Mouse (Mus musculus) megakaryocyte progenitor cell, adult 5-6 weeks (primary cell): Measurements from ENCODE around the gene Slc26a9. TPM values are rescaled to one million over a fixed set of nuclear protein-coding genes. Genes with fewer than 3 reads are reported as not detected.
A peak's percentile ranks its signal among the peaks of the same experiment; 100 is the strongest.

ENCODE experiments used
- ATAC-seq: replicated peaks from 2 replicates; pipeline ENCODE4 v1.8.0; 2016; ENCODE audit warnings: mild to moderate bottlenecking, moderate TSS enrichment, inconsistent platforms; ENCODE audit not compliant: poor library complexity
- total RNA-seq, 2 experiments: library from RNA; stranded (forward) in 1 of 2; stranded (reverse) in 1 of 2; fragments of 157-497, 149-512 nt in 1 of 2; fragments of 200-1000 nt in 1 of 2; gene quantifications; 2 replicates each; pipeline versions ENCODE4 v1.2.3 to v1.2.4; 2015 to 2017

Gene Slc26a9
- total RNA-seq (2015) (0.02 and 0.25 TPM in 2 replicates), total RNA-seq (2017) (0.14 TPM in 1 of 2 replicates, not detected in the other)

DNA sequence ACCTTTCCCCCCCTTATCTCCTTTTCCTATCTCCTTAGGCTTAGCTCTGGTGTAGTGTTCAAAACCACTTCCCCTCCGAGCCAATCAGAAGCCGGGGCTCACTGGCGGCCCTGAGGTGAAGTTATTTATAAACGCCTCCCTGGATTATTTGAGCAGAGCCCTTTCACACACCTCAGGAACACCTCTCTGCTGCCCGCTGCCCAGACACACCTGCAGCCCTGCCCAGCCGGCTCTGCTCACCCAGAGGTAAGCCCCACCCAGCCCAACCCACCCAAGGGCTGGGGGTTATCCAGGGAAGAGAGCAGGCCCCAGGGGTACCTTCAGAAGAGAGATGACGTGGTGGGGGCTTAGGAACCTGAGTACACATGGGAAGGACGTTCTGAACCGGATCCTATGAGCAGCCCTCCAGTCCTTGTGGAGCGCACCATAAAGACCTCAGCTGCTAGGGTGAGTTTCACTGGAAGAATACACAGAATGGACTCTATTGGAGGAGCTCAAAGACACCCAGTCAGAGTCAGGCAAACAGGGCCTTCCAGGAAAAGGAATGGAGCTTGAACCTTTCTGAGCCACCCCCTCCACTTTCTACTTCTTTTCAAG lies at the start of gene Slc26a9:
Gene Slc26a9, plus strand, starts transcription at position 155 of the 597 bp plus-strand sequence.
- ATAC-seq, result no peak

DNA sequence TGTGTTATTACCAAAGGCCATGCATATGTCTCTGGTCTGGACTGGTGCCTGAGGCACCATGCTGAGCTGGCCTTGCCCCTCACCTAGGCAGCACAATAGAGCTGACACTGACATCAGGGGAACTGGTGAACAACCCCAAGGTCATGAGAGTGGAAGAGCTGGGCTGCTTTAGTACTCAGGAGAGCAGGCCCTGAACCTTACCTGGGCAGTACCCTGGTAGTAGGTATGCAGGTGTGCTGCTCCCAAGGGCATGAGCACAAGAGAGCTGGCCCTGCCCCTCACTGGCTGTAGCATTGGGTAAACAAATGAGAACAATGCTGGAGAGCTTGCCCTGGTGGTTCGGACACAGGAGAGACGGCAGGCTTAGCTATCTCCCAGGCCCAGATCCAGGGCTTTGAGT lies 48.5 kb upstream of the Slc26a9 start:
- no peak for ATAC-seq

DNA sequence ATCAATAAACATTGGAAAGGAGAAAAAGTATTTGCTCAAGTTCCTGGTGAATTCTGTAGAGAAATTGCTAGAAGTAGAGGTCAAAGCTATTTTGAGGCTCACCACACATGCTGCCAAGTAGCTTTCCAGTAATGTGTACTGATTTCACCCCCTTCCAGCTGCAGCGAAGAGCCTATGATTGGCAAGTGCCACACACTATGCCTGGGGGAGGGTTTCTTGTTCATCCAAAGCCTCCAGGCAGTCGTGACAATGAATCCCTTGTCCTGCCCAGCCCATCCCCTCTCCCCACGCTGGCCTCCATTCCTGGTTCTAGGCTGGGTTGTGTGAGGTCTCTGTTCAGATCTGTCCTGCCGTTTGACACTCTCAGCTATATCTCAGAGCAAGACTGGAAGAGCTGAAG lies 47.5 kb upstream of the Slc26a9 start:
- ATAC-seq, result no peak

DNA sequence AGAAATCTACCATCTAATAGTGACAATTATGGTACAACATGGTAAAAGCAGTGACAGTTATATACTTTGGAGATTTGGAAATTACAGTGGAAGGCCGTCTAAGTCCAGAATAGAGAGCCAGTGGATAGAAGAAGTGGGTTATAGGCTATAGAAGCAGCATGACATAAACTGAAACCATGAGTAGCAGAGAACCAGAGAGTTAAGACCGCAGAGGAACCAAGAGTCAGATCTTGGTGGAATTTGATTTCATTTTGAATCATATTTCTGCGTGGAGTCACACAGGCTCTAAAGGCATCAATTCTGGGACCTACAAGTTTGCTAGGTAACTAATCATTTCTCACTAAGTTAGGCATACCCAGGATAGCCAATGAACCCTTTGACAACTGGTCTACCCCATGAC lies 45.1 kb upstream of the Slc26a9 start:
- no peak for ATAC-seq

DNA sequence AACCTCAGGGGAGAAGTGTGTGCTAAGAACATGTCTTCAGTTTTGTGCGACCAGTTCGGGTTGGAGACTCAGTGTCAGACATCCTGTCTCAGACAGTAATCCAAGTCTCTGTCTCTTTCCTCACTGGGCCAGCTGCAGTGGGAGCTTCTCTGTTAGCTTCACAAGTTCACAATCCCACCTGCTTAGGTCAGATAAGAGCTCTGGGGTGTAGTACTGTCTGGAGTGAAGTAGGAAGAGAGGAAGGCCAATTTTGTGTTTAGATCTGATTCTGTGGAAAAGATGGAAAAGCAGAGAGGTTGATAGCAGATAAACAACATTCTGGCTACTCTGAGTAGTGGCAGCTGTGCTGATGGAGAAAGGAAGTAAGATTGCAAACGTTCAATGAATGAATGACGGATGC lies 44.2 kb upstream of the Slc26a9 start:
- ATAC-seq, result no peak

DNA sequence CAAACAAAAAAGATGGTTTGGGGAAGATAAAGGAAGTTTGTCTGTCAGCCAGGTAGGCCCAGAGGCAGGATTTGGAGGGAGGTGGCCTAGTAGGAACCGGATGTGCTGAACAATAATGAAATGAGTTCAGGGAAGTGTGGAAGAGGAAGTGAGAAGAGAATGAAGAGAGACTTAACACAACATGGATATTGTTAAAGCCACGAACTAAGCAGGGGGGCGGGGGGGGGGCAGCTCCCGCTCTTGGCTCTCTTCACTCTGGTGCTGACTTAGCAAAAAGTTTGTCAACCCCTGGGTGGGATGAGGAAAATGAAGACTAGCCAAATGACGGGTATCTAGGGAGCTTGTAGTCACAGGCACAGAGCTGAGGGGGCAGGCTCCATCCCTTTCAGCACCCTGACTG lies 43.4 kb upstream of the Slc26a9 start:
- peak; percentile 77 for ATAC-seq

DNA sequence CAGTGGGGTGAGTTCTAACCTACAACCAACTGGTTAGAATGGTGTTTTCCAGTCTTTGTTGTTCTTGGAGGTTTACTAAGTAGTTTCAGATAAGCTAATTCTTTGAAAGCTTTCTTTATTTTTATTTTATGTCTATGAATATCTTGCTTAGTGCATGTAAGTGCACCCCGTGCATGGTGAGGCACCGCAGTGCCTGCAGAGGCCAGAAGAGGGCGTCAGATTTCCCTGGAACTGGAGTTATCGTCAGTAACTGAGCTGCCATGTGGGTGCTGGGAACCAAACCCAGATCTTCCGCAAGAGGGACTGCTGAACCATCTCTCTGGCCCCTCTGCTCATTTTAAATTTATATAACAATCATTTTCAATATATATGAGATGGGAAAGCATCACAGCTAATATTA lies 42.4 kb upstream of the Slc26a9 start:
- no peak for ATAC-seq

DNA sequence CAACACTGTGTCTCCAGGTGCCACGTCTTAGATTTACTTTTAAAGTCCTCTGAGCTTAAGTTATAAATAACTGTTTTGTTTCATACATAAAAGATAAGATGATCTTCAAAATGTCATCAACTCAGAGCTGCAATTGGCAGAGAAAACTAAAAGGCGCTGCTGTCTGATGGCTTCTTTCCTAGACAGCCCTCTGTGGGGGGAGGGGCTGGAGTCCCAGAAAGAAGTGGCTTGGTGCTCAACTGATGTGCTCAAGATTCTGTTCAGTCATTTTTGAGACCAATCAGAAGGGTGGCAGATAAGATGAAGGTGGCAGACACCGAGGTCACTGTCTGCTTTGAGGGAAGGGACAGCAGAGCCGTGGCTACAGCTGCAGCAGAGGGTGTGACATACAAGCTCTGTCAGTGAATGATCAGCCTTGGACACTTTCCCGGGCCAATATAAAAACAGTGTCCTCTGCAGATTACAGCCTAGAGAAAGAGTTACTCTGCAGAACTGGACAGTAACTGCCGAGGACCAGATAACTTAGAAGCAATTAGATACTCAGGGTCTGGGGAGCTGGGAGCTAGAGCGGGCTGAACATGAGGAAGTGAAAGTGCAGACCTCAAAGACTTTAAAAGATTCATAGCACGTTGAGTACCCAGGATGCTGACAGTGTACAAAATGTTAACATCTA lies 41.6 kb upstream of the Slc26a9 start:
- ATAC-seq, result peak; percentile 51

DNA sequence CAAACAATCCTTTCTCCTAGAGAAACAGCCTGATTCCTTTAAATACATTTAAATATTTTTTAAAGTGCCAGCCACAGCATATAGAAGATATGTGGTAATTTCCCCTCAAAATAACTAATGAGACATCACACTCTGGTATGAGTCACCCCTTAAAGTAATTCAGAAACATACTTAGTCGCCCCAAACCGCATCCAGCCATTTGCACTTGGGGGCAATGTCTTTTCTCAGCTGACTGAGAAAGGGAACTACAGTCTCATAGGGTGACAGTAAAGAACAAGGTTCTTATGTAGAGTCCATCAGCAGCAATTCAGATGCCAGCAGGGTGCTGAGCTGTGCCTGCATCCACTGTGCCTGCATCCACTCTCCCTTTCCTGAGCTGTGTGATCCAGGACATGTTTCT lies 40.3 kb upstream of the Slc26a9 start:
- ATAC-seq, result 0 out of 2 replicates have a peak, but pooled peaks have one; percentile 12

DNA sequence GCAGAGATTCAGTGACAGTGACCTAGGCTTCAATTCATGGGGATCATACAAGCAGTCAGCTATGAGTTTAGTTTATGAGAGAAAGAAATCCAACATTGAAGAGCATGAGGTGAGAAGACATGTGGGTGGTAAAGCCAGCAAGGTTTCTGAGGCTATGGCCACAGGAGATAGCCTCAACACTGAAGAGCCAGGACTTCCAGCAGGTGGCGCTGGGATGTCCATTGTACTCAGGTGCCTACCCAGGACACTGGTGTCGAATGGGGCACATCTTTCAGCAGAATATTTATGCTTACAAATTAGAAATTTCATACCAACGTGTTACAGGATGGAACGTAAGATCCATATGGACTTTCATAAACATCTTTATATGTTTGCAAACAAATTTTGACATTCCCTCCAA lies 35.5 kb upstream of the Slc26a9 start:
- ATAC-seq, result peak; percentile 85

DNA sequence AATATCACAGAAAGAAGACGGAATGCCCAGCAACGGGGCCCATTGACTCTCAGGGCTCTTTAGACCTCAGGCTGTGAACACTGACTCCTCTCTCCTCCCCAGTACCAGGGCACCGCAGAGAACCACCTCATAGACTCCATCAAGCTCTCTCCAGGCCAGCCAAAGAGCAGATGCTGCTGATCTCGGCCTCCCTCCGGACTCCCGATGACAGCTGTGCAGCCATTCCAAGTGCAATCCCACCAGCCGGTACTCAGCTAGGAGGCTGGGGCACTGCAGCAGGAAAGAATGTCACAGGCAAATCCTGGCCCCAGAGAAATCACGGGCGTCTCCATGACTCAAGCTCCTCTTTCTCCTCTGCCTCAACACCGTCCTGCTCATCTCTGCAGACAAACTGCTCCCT lies 32.3 kb upstream of the Slc26a9 start:
- ATAC-seq, result no peak

DNA sequence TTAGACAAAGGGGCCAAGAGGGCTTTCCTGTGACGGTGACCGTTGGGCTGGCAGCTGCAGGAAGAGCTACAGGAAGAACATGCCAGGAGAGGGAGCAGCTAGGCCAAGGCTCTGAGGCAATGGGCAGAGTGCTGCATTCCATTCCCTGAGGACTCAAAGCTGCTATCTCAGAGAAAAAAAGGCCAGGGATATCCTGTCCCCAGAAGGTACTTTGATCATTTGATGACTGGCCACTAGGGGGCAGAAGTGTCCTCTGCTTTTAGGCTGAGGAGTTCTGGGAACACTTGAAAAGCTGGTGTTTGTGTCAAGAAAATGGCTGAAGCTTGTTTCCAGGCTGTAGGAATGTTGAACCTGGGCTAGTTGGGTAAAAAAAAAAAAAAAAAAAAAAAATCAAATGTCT lies 31.4 kb upstream of the Slc26a9 start:
- peak; percentile 55; the same call in 1 of the 2 replicates for ATAC-seq

DNA sequence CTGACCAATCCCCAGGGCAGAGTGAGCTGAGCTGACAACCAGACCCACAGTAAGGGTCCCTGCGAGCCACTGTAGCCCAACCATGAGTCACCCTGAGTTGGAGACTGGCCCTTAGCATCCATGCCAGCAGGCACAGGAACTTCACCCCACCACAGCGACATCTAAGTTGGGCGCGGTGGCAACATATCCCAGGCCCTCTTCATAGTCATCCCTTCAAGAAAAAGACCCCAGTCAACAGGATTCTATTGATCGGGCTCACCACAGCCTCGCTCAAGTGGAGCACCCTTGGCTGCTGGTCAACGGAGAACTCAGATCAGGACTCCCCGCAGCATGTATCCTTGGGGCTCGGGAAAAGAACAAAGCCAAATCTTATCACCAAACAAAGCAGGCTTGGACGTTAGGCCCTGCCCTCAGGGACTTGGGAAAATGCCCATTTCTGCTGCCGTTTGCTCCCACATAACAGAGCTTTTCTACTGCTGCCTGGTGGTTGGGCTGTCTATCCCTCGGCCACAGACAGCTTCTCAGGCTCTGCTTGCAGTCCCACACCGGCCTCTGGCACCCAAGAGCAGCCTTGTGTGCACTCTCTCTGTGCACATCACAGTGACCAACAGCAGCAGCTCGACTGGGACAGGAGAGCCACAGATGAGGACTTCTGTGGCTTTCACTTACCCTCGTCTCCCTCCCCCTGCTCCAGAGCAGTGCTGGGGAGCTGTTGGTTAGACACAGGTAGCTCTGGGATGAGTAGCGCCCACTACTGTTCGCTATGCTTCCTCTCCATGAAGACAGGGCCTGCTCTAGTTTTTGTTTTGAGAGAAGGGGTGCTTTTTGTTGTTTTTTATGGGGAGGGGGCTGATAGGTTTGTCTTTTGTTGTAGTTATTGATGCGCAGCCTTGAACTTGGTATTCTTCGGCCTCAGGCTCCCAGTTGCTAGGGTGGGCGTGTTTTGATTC lies 29.2 kb upstream of the Slc26a9 start:
- no peak for ATAC-seq

DNA sequence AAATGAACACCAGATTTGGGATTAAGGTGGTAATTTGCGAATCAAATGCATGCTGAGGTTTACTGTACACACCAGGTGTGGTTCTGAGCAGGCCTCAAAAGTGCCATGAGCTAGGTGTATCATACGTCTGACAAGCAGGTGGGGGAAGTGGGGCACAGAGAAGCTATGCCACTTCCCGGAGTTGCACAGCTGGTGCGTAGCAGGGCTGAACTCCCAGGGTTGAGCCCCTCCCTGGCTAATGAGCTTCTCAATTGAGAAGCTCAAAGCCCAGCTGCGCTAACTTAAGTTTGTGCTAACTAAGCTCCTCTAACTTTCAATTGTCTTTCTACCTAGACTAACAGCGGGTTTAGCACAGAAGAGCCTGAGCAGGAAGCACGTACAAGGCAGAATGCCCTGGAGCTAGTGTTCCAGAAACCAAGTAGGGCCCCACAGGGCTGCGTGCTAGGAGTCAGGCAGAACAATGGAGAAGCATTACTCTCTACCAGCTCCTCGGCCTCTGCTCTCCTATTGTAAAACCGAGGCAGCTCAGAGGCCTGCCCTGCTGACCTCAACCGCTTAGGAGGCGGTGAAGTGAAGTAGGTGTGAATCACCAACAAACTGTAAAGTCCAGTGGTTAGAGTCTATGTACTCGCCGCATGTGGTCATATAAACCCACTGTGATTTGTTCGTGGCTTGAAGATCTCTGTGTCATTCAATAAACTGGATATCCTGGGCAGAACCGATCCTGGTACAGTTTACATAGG lies 24.7 kb upstream of the Slc26a9 start:
- no peak for ATAC-seq

DNA sequence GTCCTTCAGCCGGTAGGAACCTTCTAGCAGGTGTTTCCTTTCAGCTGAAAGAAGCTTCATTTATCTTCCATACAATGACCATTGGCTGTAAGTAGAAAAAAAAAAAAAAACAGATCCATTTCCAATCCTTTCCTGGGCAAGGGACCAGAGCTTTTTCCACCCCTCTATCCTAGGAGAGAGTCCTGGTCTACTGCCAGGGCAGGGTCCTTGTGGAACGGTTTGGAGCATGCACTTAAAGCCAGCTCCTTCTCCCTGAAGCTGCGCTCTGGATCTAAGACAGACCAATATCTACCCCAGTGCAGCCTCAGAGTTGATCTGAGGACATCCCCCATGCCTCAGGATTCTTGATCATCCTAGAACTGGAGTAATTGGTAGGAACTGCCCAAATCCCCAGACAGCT lies 21.8 kb upstream of the Slc26a9 start:
- ATAC-seq, result no peak

DNA sequence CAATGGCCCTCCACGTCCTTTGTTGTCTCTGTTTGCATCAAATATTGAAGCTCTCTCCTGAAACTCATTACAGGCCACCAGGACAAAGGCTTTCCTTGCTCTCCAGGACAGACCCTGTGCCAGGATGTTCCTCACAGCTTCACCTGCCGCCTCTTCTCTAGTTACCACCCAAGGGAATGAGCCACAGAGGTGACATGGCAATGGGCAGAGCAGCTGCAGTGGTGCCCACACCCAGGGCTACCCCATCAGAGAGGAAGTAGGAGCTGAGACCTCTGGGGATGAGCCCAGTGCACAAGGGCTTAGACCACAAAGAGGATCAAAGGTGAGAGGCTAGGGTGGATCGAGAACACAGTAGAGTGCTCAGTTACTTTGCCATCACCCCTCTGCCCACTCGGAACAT lies 20.3 kb upstream of the Slc26a9 start:
- no peak for ATAC-seq

DNA sequence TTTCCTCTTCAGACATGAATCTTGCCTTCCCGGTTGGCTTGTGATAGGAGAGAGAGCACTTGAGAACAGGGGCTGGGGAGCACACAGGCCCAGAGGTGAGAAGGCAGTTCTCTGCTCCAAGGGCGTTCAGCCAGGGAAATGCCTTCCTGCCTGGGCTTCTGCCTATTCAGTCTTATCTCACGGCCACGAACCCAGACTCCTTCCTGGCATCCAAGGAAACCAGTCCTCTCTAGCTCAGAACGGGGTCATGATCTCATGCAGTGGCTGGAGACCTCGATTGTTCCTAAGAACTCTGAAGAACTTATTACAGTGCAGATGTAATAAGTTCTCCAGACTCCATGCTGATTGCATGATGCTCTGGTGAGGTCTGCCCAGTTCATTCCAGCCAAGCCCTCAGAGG lies 17.2 kb upstream of the Slc26a9 start:
- no peak for ATAC-seq

DNA sequence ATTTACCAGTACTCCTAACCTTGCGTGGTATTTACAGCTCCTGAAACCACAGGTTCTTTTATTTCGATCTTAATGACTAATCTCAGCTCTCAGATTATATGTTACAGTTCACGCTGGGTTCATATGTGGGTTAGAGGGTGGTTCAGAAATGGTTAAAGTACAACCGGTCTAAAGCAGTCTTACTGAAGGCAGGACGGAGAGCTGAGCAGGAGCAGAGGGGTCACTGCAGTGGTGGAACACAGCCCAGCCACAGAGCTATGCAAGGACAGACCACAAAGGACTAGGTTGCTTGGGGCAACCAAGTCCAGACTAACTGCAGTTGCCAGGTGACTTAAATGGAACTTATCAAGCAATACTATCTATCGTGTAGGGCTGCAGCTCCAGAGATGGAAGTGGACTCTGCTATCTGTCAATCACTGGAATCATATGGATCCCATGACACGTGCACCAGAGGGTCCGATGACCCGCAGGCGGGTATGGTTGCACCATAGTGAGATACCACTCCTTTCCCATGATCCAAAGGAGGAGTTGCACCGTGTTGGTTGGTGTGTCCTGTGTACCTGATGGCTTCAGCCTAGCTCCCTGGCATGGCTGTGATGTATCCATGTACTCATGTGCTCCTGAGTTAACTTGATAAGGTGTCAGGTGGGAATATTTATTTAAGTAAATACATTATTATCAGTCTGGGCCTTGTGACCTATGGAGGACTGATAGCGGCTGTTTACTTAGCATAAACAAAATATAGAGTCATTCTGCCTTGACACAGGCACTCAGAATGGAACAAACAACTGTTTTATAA lies 13.0 kb upstream of the Slc26a9 start:
- ATAC-seq, result no peak

DNA sequence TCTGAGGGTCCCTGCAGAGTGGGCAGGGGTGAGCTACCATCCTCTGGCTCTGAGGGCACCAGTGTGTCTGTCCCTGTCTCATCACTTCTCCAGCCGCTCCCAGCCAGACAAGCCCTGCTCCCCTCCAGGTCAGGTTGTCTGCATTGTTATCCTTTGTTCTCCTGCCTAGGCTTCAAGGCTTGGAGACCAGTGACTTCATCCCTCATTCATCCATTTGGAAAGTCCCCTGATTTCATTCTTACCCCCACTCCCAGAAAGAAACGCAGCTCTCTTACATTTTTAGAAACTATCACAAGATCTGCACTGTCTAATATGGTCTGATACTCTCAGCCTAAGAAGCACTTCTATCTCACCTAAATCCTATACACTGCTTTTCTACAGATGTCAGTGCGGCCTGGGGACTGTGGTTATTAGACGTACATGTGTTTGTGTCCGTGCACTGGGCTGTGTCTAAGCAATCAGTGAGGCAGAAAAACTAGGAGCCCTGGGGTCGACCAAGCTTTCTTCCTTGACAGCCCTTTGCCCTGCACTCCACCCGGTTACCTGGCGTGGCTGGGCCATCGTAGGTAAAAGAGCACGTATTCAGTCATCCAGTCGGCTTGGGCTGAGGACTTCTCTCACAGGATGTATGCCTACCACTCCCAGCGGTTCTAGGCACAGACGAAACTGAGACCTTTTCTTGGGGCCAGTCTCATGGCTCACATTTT lies 10.2 kb upstream of the Slc26a9 start:
- no peak for ATAC-seq
